Mouse (Mus musculus): ENCODE measurements around the gene Sirt4. TPM values are rescaled to one million over a fixed set of nuclear protein-coding genes. Genes with fewer than 3 reads are reported as not detected.
A peak's percentile ranks its signal among the peaks of the same experiment; 100 is the strongest.

Sirt4 gene
- polyA plus RNA-seq, 1 experiment: 9.2 TPM

GRCm38 (mm10) chr5:115492711-115493335 lies 8.3 kb upstream of the Sirt4 start:
- no peak overlapping the region for H3K4me3 ChIP-seq (ENCODE audit: insufficient read depth, poor library complexity, severe bottlenecking)
- H3ac ChIP-seq (ENCODE audit: control insufficient read depth, insufficient read length, low read depth): no peak overlapping the region
- H3K79me3 ChIP-seq (ENCODE audit: low read depth): no peaks in the 10 kb centered on the region
- H3K36me3 ChIP-seq (ENCODE audit: control insufficient read depth, insufficient read depth): no peaks in the 10 kb centered on the region
- H3K27me3 ChIP-seq (ENCODE audit: control insufficient read depth, insufficient read depth, insufficient read length): no peaks in the 10 kb centered on the region
- H3K79me2 ChIP-seq (ENCODE audit: control insufficient read depth, insufficient read depth): no peaks in the 10 kb centered on the region
- TF ChIP-seq FOSL1 (IDR thresholded peaks at IDR 0.05; ENCODE audit: insufficient read depth, low read length, poor library complexity, severe bottlenecking): peak; percentile 68
- peak; percentile 29 for TF ChIP-seq MYOD1 (IDR thresholded peaks at IDR 0.05; ENCODE audit: control insufficient read depth, insufficient read length, low read depth)
- TF ChIP-seq CEBPB (IDR thresholded peaks at IDR 0.05; ENCODE audit: low read depth): no peak
- TF ChIP-seq CTCF (IDR thresholded peaks at IDR 0.05; ENCODE audit: control insufficient read depth, insufficient read depth, insufficient read length): no peak
- TF ChIP-seq USF1 (IDR thresholded peaks at IDR 0.05; ENCODE audit: low read depth): no peak
- no peak for TF ChIP-seq MYOG (IDR thresholded peaks at IDR 0.05; ENCODE audit: control insufficient read depth, extremely low read depth, insufficient read length)
- peak; percentile 44 for TF ChIP-seq MAX (IDR thresholded peaks at IDR 0.05)

- H3K79me2 ChIP-seq (ENCODE audit: control insufficient read depth, insufficient read depth): no peaks in the 10 kb centered on the region
- H3K79me3 ChIP-seq (ENCODE audit: low read depth): no peaks in the 10 kb centered on the region
- no peaks in the 10 kb centered on the region for H3K27me3 ChIP-seq (ENCODE audit: control insufficient read depth, insufficient read depth, insufficient read length)
- H3K36me3 ChIP-seq (ENCODE audit: control insufficient read depth, insufficient read depth): no peaks in the 10 kb centered on the region
- TF ChIP-seq CEBPB (IDR thresholded peaks at IDR 0.05; ENCODE audit: low read depth) (peak; percentile 85), FOSL1 (IDR thresholded peaks at IDR 0.05; ENCODE audit: insufficient read depth, low read length, poor library complexity, severe bottlenecking) (no peak), MYOG (IDR thresholded peaks at IDR 0.05; ENCODE audit: control insufficient read depth, extremely low read depth, insufficient read length) (no peak), USF1 (IDR thresholded peaks at IDR 0.05; ENCODE audit: low read depth) (no peak), MYOD1 (IDR thresholded peaks at IDR 0.05; ENCODE audit: control insufficient read depth, insufficient read length, low read depth) (peak; percentile 89), MAX (IDR thresholded peaks at IDR 0.05) (peak; percentile 58), CTCF (IDR thresholded peaks at IDR 0.05; ENCODE audit: control insufficient read depth, insufficient read depth, insufficient read length) (no peak)
- no peak overlapping the region for H3ac ChIP-seq (ENCODE audit: control insufficient read depth, insufficient read length, low read depth)
- no peak overlapping the region for H3K4me3 ChIP-seq (ENCODE audit: insufficient read depth, poor library complexity, severe bottlenecking)
These were observed 7.3 kb upstream of the Sirt4 start for GRCm38 (mm10) chr5:115491771-115492322.

DNA sequence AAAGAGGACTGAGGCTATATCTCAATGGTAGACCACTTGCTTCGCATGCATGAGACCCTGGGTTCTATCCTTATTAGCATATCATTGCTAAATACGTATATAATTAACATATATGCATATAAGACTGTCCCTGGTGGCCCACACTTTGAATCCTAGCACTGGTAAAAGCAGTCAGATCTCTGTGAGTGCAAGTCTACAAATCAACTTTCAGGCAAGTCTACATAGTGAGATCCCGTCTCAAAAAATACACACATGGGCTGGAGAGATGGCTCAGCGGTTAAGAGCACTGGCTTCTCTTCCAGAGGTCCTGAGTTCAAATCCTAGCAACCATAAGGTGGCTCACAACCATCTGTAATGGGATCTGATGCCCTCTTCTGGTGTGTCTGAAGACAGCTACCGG lies 6.6 kb upstream of the Sirt4 start:
- Histone ChIP-seq H3K79me3 (ENCODE audit: low read depth) (no peaks in the 10 kb centered on the region), H3ac (ENCODE audit: control insufficient read depth, insufficient read length, low read depth) (no peak overlapping the region), H3K4me3 (ENCODE audit: insufficient read depth, poor library complexity, severe bottlenecking) (no peak overlapping the region), H3K79me2 (ENCODE audit: control insufficient read depth, insufficient read depth) (no peaks in the 10 kb centered on the region), H3K36me3 (ENCODE audit: control insufficient read depth, insufficient read depth) (no peaks in the 10 kb centered on the region), H3K27me3 (ENCODE audit: control insufficient read depth, insufficient read depth, insufficient read length) (no peaks in the 10 kb centered on the region)
- no peak for TF ChIP-seq MYOG (IDR thresholded peaks at IDR 0.05; ENCODE audit: control insufficient read depth, extremely low read depth, insufficient read length)
- TF ChIP-seq CTCF (IDR thresholded peaks at IDR 0.05; ENCODE audit: control insufficient read depth, insufficient read depth, insufficient read length): no peak
- TF ChIP-seq MYOD1 (IDR thresholded peaks at IDR 0.05; ENCODE audit: control insufficient read depth, insufficient read length, low read depth): no peak
- TF ChIP-seq MAX (IDR thresholded peaks at IDR 0.05): no peak
- no peak for TF ChIP-seq USF1 (IDR thresholded peaks at IDR 0.05; ENCODE audit: low read depth)
- no peak for TF ChIP-seq CEBPB (IDR thresholded peaks at IDR 0.05; ENCODE audit: low read depth)
- TF ChIP-seq FOSL1 (IDR thresholded peaks at IDR 0.05; ENCODE audit: insufficient read depth, low read length, poor library complexity, severe bottlenecking): no peak

- TF ChIP-seq FOSL1 (IDR thresholded peaks at IDR 0.05; ENCODE audit: insufficient read depth, low read length, poor library complexity, severe bottlenecking) (no peak), CTCF (IDR thresholded peaks at IDR 0.05; ENCODE audit: control insufficient read depth, insufficient read depth, insufficient read length) (no peak), MYOD1 (IDR thresholded peaks at IDR 0.05; ENCODE audit: control insufficient read depth, insufficient read length, low read depth) (no peak), MYOG (IDR thresholded peaks at IDR 0.05; ENCODE audit: control insufficient read depth, extremely low read depth, insufficient read length) (no peak), MAX (IDR thresholded peaks at IDR 0.05) (no peak), CEBPB (IDR thresholded peaks at IDR 0.05; ENCODE audit: low read depth) (no peak), USF1 (IDR thresholded peaks at IDR 0.05; ENCODE audit: low read depth) (no peak)
- Histone ChIP-seq H3K4me3 (ENCODE audit: insufficient read depth, poor library complexity, severe bottlenecking) (no peak overlapping the region), H3K79me2 (ENCODE audit: control insufficient read depth, insufficient read depth) (no peaks in the 10 kb centered on the region)
These were observed 6.1 kb upstream of the Sirt4 start for GRCm38 (mm10) chr5:115490638-115491000.

DNA sequence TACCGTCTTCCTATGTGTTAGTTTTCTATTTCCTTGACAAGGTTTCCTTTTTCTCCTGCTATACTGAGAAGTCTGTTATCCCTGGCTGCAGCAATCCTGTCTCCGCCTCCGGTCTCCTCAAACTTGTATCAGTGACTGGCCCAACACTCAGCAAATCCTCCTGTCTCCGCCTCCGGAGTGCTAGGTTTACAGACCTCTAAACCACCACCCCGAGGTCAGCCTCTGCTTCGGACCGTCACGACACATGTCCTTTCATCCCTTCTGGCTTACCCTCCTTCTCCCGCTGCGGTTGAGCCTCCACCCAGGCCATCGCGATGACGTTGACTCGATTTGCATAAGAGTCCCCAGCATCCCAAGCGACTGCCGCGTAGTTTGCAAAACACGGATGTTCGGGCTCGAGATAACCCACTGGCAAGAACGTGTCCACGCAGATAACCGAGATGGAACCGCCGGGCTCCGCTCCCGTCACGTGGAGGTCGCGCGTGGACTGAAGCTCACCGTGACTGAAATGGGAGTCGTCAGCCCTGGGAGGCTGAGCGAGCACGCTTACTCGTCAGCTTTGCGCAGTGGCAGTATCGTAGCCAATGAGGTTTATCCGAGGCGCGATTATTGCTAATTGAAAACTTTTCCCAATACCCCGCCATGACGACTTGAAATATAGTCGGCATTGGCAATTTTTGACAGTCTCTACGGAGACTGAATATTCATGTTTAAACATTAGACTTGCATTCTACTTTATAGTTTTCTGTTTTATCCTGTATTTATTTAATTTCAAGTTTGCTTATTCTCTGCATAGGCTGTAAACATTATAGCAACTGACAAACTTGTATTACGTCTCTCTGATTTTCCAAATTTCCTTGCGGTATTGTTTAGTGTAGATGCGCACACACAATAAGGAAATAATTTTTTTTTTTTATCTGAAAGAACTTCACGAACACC lies 5.4 kb upstream of the Sirt4 start:
- H3K27me3 ChIP-seq (ENCODE audit: control insufficient read depth, insufficient read depth, insufficient read length): no peaks in the 10 kb centered on the region
- H3K79me2 ChIP-seq (ENCODE audit: control insufficient read depth, insufficient read depth): no peaks in the 10 kb centered on the region
- no peaks in the 10 kb centered on the region for H3K79me3 ChIP-seq (ENCODE audit: low read depth)
- peak; percentile 36 for TF ChIP-seq MAX (IDR thresholded peaks at IDR 0.05)
- peak; percentile 86 for TF ChIP-seq CEBPB (IDR thresholded peaks at IDR 0.05; ENCODE audit: low read depth)
- TF ChIP-seq MYOD1 (IDR thresholded peaks at IDR 0.05; ENCODE audit: control insufficient read depth, insufficient read length, low read depth): no peak
- H3ac ChIP-seq (ENCODE audit: control insufficient read depth, insufficient read length, low read depth): peak overlapping the region; percentile 69
- no peaks in the 10 kb centered on the region for H3K36me3 ChIP-seq (ENCODE audit: control insufficient read depth, insufficient read depth)
- H3K4me3 ChIP-seq (ENCODE audit: insufficient read depth, poor library complexity, severe bottlenecking): no peak overlapping the region

More at GRCm38 (mm10) chr5:115490638-115491000, 6.1 kb upstream of the Sirt4 start:
- Histone ChIP-seq H3K36me3 (ENCODE audit: control insufficient read depth, insufficient read depth) (no peaks in the 10 kb centered on the region), H3K27me3 (ENCODE audit: control insufficient read depth, insufficient read depth, insufficient read length) (no peaks in the 10 kb centered on the region), H3K79me3 (ENCODE audit: low read depth) (no peaks in the 10 kb centered on the region), H3ac (ENCODE audit: control insufficient read depth, insufficient read length, low read depth) (no peak overlapping the region)
